Mouse (Mus musculus) embryonic fibroblast, embryonic 13.5 days (primary cell): ENCODE measurements around the gene Slc30a2.

Experiments
- CTCF ChIP-seq: IDR thresholded peaks from 2 replicates; pipeline ENCODE4 v1.5.1; 2011; ENCODE audit warnings: mild to moderate bottlenecking, control low read depth, low read length, moderate library complexity, borderline replicate concordance; ENCODE audit not compliant: insufficient read depth
- POLR2A ChIP-seq: IDR thresholded peaks from 2 replicates; pipeline ENCODE4 v1.6.1; 2011; ENCODE audit warnings: low read depth, mild to moderate bottlenecking, control low read depth, low read length, moderate library complexity

DNA sequence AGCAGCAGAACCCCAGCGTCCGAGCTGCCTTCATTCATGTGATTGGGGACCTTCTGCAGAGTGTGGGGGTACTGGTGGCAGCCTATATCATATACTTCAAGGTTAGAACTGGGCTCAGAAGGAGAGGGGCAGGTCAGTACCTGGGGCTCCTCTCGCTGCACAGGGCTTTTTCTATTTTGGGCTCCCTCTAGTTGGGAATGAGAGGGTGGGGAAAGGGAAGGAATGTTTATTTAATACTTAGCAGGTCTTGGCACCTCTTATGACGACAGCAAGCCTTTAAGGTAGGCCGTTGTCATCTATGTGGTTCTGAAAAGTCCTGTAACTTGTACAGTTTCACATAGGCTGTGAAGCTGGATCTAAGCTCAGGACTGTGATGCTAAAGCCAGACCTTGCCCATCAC, 5.6 kb downstream of the Slc30a2 start:
- TF ChIP-seq POLR2A (no peak), CTCF (no peak)
